Mouse (Mus musculus): ENCODE results near the gene Cwh43. TPM values are rescaled to one million over a fixed set of nuclear protein-coding genes. Genes with fewer than 3 reads are reported as not detected.
A peak's percentile ranks its signal among the peaks of the same experiment; 100 is the strongest.

Cwh43 gene
- total RNA-seq, 2 experiments from 2014 or later: 0.56 to 0.86 TPM

DNA sequence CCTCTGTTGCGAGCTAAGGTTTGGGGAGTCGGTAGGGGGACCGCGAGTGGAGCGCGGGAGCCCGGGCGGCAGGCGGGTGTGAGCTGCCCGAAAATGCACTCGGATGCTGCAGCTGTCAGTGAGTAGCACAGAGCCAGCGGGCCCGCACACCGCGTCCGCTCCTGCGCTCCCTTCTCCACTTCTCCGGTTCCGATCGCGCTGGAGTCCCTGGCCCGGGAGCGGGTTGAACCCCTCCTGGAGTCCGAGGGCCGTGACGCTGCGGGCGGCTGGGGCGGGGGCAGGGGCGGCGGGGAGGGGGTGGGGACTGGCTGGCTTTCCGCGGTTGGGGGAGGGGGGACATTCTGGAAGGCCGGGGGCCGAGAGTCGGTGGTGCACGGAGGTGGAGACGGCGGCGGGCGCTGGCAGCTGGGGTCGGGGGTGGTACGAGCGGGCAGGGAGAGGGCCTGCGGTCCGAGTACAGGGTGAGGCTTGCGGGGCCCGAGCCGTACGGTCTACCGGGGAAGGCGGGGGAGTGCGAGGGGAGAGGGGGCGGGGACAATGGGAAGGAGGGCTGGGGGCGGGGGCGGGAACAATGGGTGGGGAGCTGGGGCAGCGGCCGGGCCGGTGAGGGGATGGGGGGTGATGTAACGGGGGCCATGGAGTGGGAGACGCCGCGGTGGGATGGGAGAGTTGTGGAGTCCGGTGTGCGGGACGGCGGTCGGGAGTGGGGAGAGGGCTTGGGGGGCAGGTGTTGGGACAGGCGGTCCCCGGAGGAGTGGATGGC lies 85.4 kb downstream of the Cwh43 start:
- Histone ChIP-seq H3K4me3 (peak overlapping the region; percentile 93), H3K27ac (peak overlapping the region; percentile 93)
- DNase-seq (ENCODE audit: low spot score in 2 of 2): peak in 1 of 2 experiments; percentile 30
- peak; percentile 49; the same call in 1 of the 2 replicates for TF ChIP-seq CTCF (conservative IDR thresholded peaks at IDR 0.05)

DNA sequence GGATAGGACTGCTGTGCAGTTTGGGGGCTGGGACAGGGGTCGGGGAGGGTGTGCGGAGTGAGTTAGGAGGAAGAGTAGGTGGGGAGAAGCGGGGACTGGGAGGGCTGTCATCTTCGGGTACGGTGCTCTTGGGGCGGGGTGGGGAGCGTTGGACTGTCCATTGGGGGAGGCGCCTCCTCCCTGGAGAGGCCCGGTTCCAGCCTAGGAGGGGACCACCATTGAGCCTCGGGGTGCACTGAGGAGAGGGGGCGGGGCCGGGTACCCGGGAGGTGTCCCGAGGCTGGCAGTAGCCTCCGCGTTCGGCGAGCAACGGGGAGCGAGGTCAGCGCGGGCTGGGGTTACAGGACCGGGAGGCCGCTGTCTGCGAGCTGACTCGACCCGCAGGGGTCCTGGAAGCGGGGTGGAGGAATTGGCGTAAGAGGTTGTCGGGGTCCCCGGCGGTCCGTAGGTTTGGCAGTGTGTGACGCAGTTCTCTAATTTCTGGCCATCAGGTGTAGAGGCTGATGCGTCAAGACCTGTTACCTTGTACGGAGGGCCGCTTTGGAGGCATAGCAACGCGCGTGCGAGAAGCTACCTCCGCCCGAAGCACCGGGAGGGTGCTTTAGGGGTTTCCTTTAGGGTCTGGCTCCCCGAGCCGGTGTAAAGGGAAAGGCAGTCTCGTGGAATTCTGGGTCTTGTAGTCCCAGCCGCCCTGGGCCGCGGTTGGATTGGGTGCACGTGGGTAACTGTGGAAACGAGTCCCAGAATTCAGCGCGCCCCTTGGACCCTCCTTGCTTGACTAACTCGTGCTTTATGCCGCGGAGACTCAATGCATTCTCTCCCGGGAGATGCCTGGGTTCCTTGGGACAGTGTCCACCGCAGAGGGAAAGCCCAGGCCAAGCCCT lies 86.2 kb downstream of the Cwh43 start:
- no peak for TF ChIP-seq CTCF (conservative IDR thresholded peaks at IDR 0.05)
- DNase-seq (ENCODE audit: low spot score in 2 of 2): peak; percentile 90 to 94
- H3K27ac ChIP-seq: peak overlapping the region; percentile 93
- H3K4me3 ChIP-seq: peak overlapping the region; percentile 93

DNA sequence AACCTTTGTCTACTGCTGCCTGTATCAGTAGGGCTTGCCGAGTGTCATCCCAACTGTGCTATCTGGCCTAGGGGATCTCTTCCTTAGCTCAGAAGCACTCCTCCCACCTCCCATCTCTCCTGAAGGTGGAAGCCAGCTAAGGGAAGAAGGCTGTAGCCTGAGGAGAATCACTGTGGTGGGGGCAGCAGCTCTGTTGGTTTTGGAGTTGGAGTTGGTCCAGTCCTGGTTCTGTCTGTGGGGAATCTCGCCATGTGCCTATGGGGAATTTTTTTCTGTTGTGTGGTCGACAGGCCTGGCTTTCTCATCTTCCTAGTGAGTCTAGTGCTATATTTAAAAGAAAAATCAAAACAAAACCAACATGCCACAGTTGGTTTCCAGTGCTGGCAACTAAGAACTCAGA lies 91.5 kb downstream of the Cwh43 start:
- no peak overlapping the region for H3K4me3 ChIP-seq
- no peak for TF ChIP-seq CTCF (conservative IDR thresholded peaks at IDR 0.05)
- peak overlapping the region; percentile 29; the same call in 1 of the 2 replicates for H3K27ac ChIP-seq
- DNase-seq (ENCODE audit: low spot score in 2 of 2): no peak

DNA sequence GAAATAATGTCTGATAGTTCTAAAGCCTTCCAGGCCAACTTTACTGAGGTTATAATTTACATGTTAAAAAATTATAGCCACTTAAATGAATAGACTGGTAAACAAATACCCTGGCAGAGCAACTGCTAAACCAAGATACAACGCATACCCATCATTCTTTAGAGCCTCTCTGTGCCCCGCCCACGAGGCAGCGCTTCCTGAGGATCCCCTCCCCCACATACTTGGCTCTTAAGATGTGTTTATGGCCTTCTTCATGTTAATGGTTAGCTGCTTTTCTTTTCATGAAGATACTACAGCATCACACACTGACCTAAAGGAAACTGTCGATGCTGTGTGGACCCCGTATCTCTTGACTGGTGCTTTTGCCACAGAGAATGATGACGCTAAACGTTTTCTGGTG lies 92.7 kb downstream of the Cwh43 start:
- H3K27ac ChIP-seq: no peak overlapping the region
- H3K4me3 ChIP-seq: no peak overlapping the region
- DNase-seq (ENCODE audit: low spot score in 2 of 2): no peak
- TF ChIP-seq CTCF (conservative IDR thresholded peaks at IDR 0.05): no peak

DNA sequence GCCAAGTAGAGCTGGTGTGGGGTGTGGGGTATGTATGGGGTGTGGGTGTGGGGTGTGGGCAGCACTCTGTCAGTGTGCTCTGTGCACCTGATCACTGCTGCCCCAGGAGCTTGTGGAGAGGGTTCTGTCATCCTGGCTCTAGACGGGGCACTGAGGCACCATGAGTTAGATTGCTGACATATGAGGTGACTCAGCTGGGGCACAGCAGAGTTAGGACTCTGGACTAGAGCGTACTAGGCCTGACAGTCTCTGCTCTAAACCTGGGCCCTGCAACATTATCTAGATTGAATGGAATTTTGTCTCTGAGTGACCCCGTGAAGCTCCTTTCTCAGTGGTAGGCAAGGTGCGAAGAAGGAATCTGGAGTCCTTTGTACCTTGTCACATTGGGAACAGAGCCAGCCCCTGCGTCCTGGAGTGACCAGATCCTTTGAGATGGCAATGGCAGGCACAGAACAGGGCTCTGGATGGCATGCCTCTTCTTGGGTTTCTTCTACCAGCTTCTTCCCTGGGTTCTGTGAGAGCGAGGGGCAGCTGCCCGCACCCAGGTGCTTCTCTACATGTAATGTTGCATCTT lies 95.1 kb downstream of the Cwh43 start:
- no peak for TF ChIP-seq CTCF (conservative IDR thresholded peaks at IDR 0.05)
- Histone ChIP-seq H3K4me3 (no peak overlapping the region), H3K27ac (no peak overlapping the region)
- DNase-seq (ENCODE audit: low spot score in 2 of 2): no peak

DNA sequence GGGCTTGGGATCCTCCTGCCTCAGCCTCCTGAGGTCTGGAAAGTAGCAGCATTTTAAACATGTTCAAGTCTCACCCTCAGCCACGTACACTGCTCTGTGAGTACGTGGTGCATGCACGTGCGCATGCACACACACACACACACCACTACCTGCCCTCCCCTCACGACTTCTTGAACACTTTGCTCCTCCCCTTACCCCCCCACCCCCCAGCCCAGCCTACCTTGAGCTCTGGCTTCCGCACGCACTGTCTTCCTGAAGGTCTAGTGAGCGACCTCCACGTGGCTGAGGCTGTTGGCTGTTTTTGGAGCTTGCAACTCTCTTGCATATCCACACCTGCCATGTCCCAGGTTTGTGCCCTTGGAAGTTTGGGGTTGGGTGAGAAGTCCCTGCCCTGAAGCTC lies 96.5 kb downstream of the Cwh43 start:
- Histone ChIP-seq H3K27ac (no peak overlapping the region), H3K4me3 (no peak overlapping the region)
- DNase-seq (ENCODE audit: low spot score in 2 of 2): no peak
- no peak for TF ChIP-seq CTCF (conservative IDR thresholded peaks at IDR 0.05)

Other genes starting within 250 kb of the Cwh43 start
- gene Fryl, start 149.5 kb upstream of the Cwh43 start, total RNA-seq (2021): 10 to 100 TPM; 66.0 to 81.4 TPM
- gene Ociad1, start 113.3 kb upstream of the Cwh43 start, total RNA-seq (2021): 100 to 1,000 TPM; 463 to 472 TPM
- 100 to 1,000 TPM; 125 to 147 TPM for gene Ociad2, start 65.0 kb upstream of the Cwh43 start, total RNA-seq (2021)
- gene Dcun1d4, start 74.9 kb downstream of the Cwh43 start, total RNA-seq (2021): 100 to 1,000 TPM; 124 to 132 TPM
- not detected for gene Lrrc66, start 226.5 kb downstream of the Cwh43 start, total RNA-seq (2021)
- gene Sgcb, start 241.7 kb downstream of the Cwh43 start, total RNA-seq (2021): 10 to 100 TPM; 48.7 to 50.2 TPM
- 1 to 10 TPM in 1 of 2 experiments, under 1 TPM in 1; 0.79 to 1.0 TPM for gene Spata18, start 245.3 kb downstream of the Cwh43 start, total RNA-seq (2021)